Mouse (Mus musculus) embryonic facial prominence, embryonic 13.5 days (tissue): Measurements from ENCODE around the gene Nebl. TPM values are rescaled to one million over a fixed set of nuclear protein-coding genes. Genes with fewer than 3 reads are reported as not detected.

ENCODE experiments used
- ATAC-seq: fragments of 200-750 bp; cut with Nextera tagmentation; 2 replicates; pipeline ENCODE4 v1.8.0; 2017; ENCODE audit warnings: low read depth; ENCODE audit not compliant: insufficient number of reproducible peaks, insufficient read depth, low FRiP score, low TSS enrichment
- H3K27ac ChIP-seq: fragments of 300-500 bp; sonication (generic); 2 replicates; pipeline ENCODE4 v1.5.1; 2015; ENCODE audit warnings: moderate library complexity, mild to moderate bottlenecking, inconsistent platforms
- H3K27me3 ChIP-seq: fragments of 300-500 bp; sonication (generic); 2 replicates; pipeline ENCODE4 v1.6.1; 2015; ENCODE audit warnings: mild to moderate bottlenecking, inconsistent platforms
- H3K36me3 ChIP-seq: fragments of 300-500 bp; sonication (generic); 2 replicates; pipeline ENCODE4 v1.6.1; 2015; ENCODE audit warnings: mild to moderate bottlenecking, inconsistent platforms
- H3K4me1 ChIP-seq: fragments of 300-500 bp; sonication (generic); 2 replicates; pipeline ENCODE4 v1.6.1; 2015; ENCODE audit warnings: inconsistent platforms
- H3K4me2 ChIP-seq: fragments of 300-500 bp; sonication (generic); 2 replicates; pipeline ENCODE4 v1.6.1; 2015; ENCODE audit warnings: moderate library complexity, mild to moderate bottlenecking, inconsistent platforms
- H3K4me3 ChIP-seq: fragments of 300-500 bp; sonication (generic); 2 replicates; pipeline ENCODE4 v1.5.1; 2015; ENCODE audit warnings: mild to moderate bottlenecking, inconsistent platforms
- H3K9ac ChIP-seq: fragments of 300-500 bp; sonication (generic); 2 replicates; pipeline ENCODE4 v1.6.1; 2015; ENCODE audit warnings: mild to moderate bottlenecking, inconsistent platforms
- H3K9me3 ChIP-seq: fragments of 300-500 bp; sonication (generic); 2 replicates; pipeline ENCODE4 v1.6.1; 2016; ENCODE audit warnings: inconsistent platforms
- WGBS: fragments of 180-500 bp; shearing (Covaris S2); methylation state at CpG from one replicate; pipeline ENCODE4 v1.1.7; 2015; ENCODE audit warnings: mixed read lengths; 5-methylcytosine and 5-hydroxymethylcytosine counted together
- polyA plus RNA-seq: library from polyadenylated mRNA; unstranded; fragments of >200 nt; fragmentation: Nextera tagmentation; extraction: Ambion mirVana; gene quantifications from 2 replicates; pipeline ENCODE4 v1.2.1, GENCODE M21; 2015

Gene Nebl
- polyA plus RNA-seq, 1 experiment from 2014 or later, result 16.2 TPM

GRCm38 (mm10) chr2:17389379-17389778 lies 341.9 kb downstream of the Nebl start:
- Histone ChIP-seq H3K4me2 (no peak overlapping the region), H3K9me3 (no peaks in the 10 kb centered on the region), H3K4me3 (no peak overlapping the region), H3K36me3 (no peaks in the 10 kb centered on the region), H3K27me3 (no peaks in the 10 kb centered on the region), H3K9ac (no peak overlapping the region), H3K4me1 (no peaks in the 10 kb centered on the region), H3K27ac (no peak overlapping the region)
- ATAC-seq, result no peak
- 91% methylated on average over 4 of the region's 4 CpGs for WGBS

- Histone ChIP-seq H3K36me3 (no peaks in the 10 kb centered on the region), H3K9ac (no peak overlapping the region)
These were observed 349.0 kb downstream of the Nebl start for GRCm38 (mm10) chr2:17382227-17382626.

GRCm38 (mm10) chr2:17375916-17376315 lies 355.3 kb downstream of the Nebl start:
- Histone ChIP-seq H3K36me3 (no peaks in the 10 kb centered on the region), H3K4me2 (no peak overlapping the region), H3K4me3 (no peak overlapping the region), H3K9me3 (no peaks in the 10 kb centered on the region), H3K4me1 (no peaks in the 10 kb centered on the region), H3K9ac (no peak overlapping the region), H3K27ac (no peak overlapping the region), H3K27me3 (peaks cover 8% of the 10 kb centered on the region; the same call in 1 of the 2 replicates)
- ATAC-seq, result no peak
- WGBS, result 62% methylated on average over 2 of the region's 2 CpGs

More at GRCm38 (mm10) chr2:17382227-17382626, 349.0 kb downstream of the Nebl start:
- no peak for ATAC-seq
- Histone ChIP-seq H3K27ac (no peak overlapping the region), H3K27me3 (peaks cover 4% of the 10 kb centered on the region; the same call in 1 of the 2 replicates), H3K4me3 (no peak overlapping the region), H3K4me2 (no peak overlapping the region), H3K4me1 (no peaks in the 10 kb centered on the region), H3K9me3 (no peaks in the 10 kb centered on the region)
- WGBS, result 93% methylated on average over 1 of the region's 1 CpGs

- Histone ChIP-seq H3K27me3 (no peaks in the 10 kb centered on the region), H3K4me1 (peaks cover 14% of the 10 kb centered on the region), H3K9me3 (no peaks in the 10 kb centered on the region), H3K4me2 (no peak overlapping the region), H3K9ac (no peak overlapping the region), H3K27ac (no peak overlapping the region), H3K36me3 (no peaks in the 10 kb centered on the region), H3K4me3 (no peak overlapping the region)
- no peak for ATAC-seq
- 79% methylated on average over 5 of the region's 5 CpGs for WGBS
These were observed 365.6 kb downstream of the Nebl start for GRCm38 (mm10) chr2:17365671-17366070.

GRCm38 (mm10) chr2:17364971-17365548 lies 366.2 kb downstream of the Nebl start:
- WGBS, result 85% methylated on average over 6 of the region's 6 CpGs
- Histone ChIP-seq H3K27ac (no peak overlapping the region), H3K27me3 (no peaks in the 10 kb centered on the region), H3K4me2 (no peak overlapping the region), H3K36me3 (no peaks in the 10 kb centered on the region), H3K4me3 (no peak overlapping the region), H3K9me3 (no peaks in the 10 kb centered on the region), H3K9ac (no peak overlapping the region), H3K4me1 (peaks cover 14% of the 10 kb centered on the region)
- ATAC-seq, result no peak

GRCm38 (mm10) chr2:17363337-17364216 lies 367.7 kb downstream of the Nebl start:
- Histone ChIP-seq H3K4me1 (peaks cover 14% of the 10 kb centered on the region), H3K9me3 (no peaks in the 10 kb centered on the region), H3K4me3 (no peak overlapping the region), H3K36me3 (no peaks in the 10 kb centered on the region), H3K27me3 (no peaks in the 10 kb centered on the region), H3K4me2 (peak overlapping the region; percentile 31), H3K9ac (no peak overlapping the region), H3K27ac (0 out of 2 replicates have a peak overlapping the region, but pooled peaks have one; percentile 16)
- 22% methylated on average over 12 of the region's 12 CpGs for WGBS
- ATAC-seq, result no peak

- Histone ChIP-seq H3K27me3 (no peaks in the 10 kb centered on the region), H3K4me1 (peaks cover 14% of the 10 kb centered on the region), H3K4me2 (no peak overlapping the region), H3K9me3 (no peaks in the 10 kb centered on the region), H3K36me3 (no peaks in the 10 kb centered on the region), H3K4me3 (no peak overlapping the region), H3K27ac (no peak overlapping the region), H3K9ac (no peak overlapping the region)
- WGBS, result 100% methylated on average over 1 of the region's 1 CpGs
- no peak for ATAC-seq
These were observed 369.1 kb downstream of the Nebl start for GRCm38 (mm10) chr2:17362181-17362580.

DNA sequence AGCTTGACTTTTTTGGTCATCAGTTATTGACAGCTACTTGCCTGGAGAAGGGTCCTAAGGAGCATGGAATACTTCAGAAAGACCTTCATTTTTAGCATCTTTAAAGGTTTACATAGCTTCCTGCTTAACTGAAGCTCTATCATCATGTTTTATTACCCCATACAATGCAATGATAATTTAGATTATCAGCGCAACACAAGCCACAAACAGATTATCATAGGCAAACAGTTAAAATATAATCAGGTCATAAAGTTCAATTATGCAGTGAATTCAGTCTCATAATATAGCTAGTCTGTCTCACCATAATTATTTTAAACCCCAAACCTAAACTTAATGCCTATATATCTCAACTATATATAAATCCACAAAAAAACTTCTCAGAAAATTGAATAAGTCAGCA lies 386.6 kb downstream of the Nebl start:
- Histone ChIP-seq H3K4me2 (no peak overlapping the region), H3K27ac (no peak overlapping the region), H3K9me3 (no peaks in the 10 kb centered on the region), H3K9ac (no peak overlapping the region), H3K27me3 (no peaks in the 10 kb centered on the region), H3K36me3 (no peaks in the 10 kb centered on the region), H3K4me1 (no peaks in the 10 kb centered on the region), H3K4me3 (no peak overlapping the region)
- ATAC-seq, result no peak
- WGBS, result 89% methylated on average over 1 of the region's 1 CpGs

DNA sequence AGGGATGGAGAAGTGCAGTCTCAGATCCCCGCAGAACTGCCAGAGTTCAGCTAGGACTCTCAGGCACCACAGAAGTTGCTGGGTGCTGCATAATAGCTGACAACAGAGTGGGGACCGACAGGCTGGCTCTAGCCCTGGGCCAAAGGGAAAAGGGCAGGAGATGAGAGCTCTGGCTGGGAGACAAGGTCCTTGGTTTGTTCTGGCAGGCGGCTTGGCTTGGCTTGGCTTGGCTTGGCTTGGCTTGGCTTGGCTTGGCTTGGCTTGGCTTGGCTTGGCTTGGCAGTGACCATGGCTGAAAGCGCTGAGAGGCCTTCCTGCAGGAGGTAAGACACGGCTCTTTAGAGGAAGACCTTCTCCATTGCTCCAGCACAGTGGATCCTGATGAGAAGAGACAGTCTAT lies 395.8 kb downstream of the Nebl start:
- H3K27ac ChIP-seq, result no peak overlapping the region
- WGBS, result 87% methylated on average over 5 of the region's 5 CpGs
- H3K9me3 ChIP-seq, result no peaks in the 10 kb centered on the region
- no peak overlapping the region for H3K4me3 ChIP-seq
- H3K4me2 ChIP-seq, result no peak overlapping the region
- H3K27me3 ChIP-seq, result no peaks in the 10 kb centered on the region
- H3K4me1 ChIP-seq, result no peaks in the 10 kb centered on the region
- no peaks in the 10 kb centered on the region for H3K36me3 ChIP-seq
- no peak overlapping the region for H3K9ac ChIP-seq
- no peak for ATAC-seq

DNA sequence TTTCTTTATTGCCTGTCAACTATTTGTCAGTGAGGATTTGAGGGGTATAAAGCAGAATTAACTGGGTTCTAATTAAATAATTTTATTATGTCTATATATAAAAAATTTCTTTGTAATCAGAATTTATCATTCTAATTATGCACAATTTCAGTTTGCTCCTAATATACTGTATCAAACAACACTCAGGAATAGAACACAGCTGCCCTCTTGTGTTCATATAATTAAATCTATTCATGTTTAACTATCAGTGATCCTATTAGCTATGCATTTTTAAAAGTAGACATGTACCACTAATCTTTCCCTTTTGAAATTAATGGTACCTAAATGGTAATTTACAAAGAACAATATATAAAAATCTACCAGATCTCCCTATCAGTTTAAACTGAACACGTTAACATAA lies 404.7 kb downstream of the Nebl start:
- Histone ChIP-seq H3K4me2 (no peak overlapping the region), H3K4me3 (no peak overlapping the region), H3K27me3 (no peaks in the 10 kb centered on the region), H3K9me3 (no peaks in the 10 kb centered on the region), H3K4me1 (no peaks in the 10 kb centered on the region), H3K9ac (no peak overlapping the region), H3K36me3 (no peaks in the 10 kb centered on the region), H3K27ac (no peak overlapping the region)
- ATAC-seq, result no peak
- WGBS, result 84% methylated on average over 1 of the region's 1 CpGs

DNA sequence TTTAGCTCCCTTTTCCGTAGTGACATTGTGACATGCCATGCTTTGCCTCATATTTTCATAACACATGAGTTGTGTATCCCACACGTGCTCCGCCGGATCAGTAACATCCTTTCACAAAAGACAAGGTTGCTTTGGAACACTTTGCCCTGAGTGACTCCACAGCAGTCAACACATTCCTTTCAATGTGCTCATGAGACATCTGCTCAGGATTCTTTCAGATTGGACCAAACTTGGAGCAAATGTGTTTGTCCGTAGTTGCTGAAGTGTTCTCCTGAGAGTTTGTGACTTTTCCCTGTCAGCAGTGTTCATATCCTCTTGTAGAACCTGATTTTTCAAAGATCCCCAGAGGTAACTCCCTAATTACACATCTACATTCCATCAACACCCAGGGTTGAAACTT lies 414.4 kb downstream of the Nebl start:
- ATAC-seq, result no peak
- H3K27ac ChIP-seq, result no peak overlapping the region
- no peaks in the 10 kb centered on the region for H3K9me3 ChIP-seq
- H3K4me2 ChIP-seq, result no peak overlapping the region
- no peaks in the 10 kb centered on the region for H3K4me1 ChIP-seq
- no peak overlapping the region for H3K4me3 ChIP-seq
- H3K9ac ChIP-seq, result no peak overlapping the region
- no peaks in the 10 kb centered on the region for H3K36me3 ChIP-seq
- no peaks in the 10 kb centered on the region for H3K27me3 ChIP-seq
- 63% methylated on average over 5 of the region's 5 CpGs for WGBS

DNA sequence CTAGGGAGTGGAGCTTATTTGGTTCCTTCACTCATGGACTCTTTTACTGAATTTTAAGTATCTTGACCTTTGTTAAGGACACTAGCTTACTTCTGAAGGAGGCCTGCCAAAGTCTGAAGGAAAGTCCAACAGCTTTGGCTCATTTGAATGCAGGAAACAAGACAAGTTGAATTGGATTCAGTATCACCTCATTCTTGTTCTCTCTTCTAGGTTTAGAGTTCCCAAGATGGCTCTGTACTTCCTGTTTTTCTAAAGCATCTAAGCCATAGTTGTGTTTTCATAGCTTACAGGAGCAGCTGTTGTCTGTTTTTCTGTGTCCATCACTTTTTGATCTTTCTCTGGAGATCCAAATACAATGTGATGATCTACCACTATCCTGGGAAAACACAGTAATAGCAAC lies 429.9 kb downstream of the Nebl start:
- H3K36me3 ChIP-seq, result no peaks in the 10 kb centered on the region
- no peak overlapping the region for H3K27ac ChIP-seq
- no peaks in the 10 kb centered on the region for H3K4me1 ChIP-seq
- no peak overlapping the region for H3K4me3 ChIP-seq
- H3K9ac ChIP-seq, result no peak overlapping the region
- no peaks in the 10 kb centered on the region for H3K9me3 ChIP-seq
- ATAC-seq, result no peak
- H3K27me3 ChIP-seq, result no peaks in the 10 kb centered on the region
- no peak overlapping the region for H3K4me2 ChIP-seq
